Mouse (Mus musculus) midbrain, embryonic 15.5 days (tissue): ENCODE measurements around the gene Zfp868. TPM values are rescaled to one million over a fixed set of nuclear protein-coding genes. Genes with fewer than 3 reads are reported as not detected.

Experiments used
- polyA plus RNA-seq: library from polyadenylated mRNA; unstranded; fragments of >200 nt; fragmentation: Nextera tagmentation; extraction: Ambion mirVana; gene quantifications from 2 replicates; pipeline ENCODE4 v1.2.1, GENCODE M21; 2015

Zfp868 gene
- polyA plus RNA-seq, 1 experiment from 2014 or later: 39.5 TPM

Other genes starting within 250 kb of the Zfp868 start
- gene Gm9495, start 172.0 kb downstream of the Zfp868 start, polyA plus RNA-seq: not detected in 2 replicates
- gene Gm7697, start 102.6 kb downstream of the Zfp868 start, polyA plus RNA-seq: not detected in 2 replicates
- 2.6 and 3.0 TPM in 2 replicates for gene Zfp964, start 28.9 kb upstream of the Zfp868 start, polyA plus RNA-seq
- gene Zfp869, start 85.2 kb upstream of the Zfp868 start, polyA plus RNA-seq: 26.1 and 27.5 TPM in 2 replicates
- gene Zfp963, start 124.4 kb upstream of the Zfp868 start, polyA plus RNA-seq: 9.1 and 10.6 TPM in 2 replicates
- 0.23 TPM in 1 of 2 replicates, not detected in the other for gene Gm20422, start 149.3 kb upstream of the Zfp868 start, polyA plus RNA-seq
- 59.1 and 59.8 TPM in 2 replicates for gene Atp13a1, start 165.6 kb upstream of the Zfp868 start, polyA plus RNA-seq
- gene Zfp866, start 165.6 kb upstream of the Zfp868 start, polyA plus RNA-seq: 46.1 and 47.4 TPM in 2 replicates
- 38.5 and 43.2 TPM in 2 replicates for gene Gmip, start 183.1 kb upstream of the Zfp868 start, polyA plus RNA-seq
- 0.76 and 0.80 TPM in 2 replicates for gene Lpar2, start 196.9 kb upstream of the Zfp868 start, polyA plus RNA-seq
- gene Pbx4, start 206.9 kb upstream of the Zfp868 start, polyA plus RNA-seq: 58.2 and 62.1 TPM in 2 replicates